Mouse (Mus musculus): ENCODE measurements around the gene Acvr1b. TPM values are rescaled to one million over a fixed set of nuclear protein-coding genes. Genes with fewer than 3 reads are reported as not detected.
A peak's percentile ranks its signal among the peaks of the same experiment; 100 is the strongest.

Acvr1b gene
- polyA plus RNA-seq, 1 experiment = 6.4 TPM

DNA sequence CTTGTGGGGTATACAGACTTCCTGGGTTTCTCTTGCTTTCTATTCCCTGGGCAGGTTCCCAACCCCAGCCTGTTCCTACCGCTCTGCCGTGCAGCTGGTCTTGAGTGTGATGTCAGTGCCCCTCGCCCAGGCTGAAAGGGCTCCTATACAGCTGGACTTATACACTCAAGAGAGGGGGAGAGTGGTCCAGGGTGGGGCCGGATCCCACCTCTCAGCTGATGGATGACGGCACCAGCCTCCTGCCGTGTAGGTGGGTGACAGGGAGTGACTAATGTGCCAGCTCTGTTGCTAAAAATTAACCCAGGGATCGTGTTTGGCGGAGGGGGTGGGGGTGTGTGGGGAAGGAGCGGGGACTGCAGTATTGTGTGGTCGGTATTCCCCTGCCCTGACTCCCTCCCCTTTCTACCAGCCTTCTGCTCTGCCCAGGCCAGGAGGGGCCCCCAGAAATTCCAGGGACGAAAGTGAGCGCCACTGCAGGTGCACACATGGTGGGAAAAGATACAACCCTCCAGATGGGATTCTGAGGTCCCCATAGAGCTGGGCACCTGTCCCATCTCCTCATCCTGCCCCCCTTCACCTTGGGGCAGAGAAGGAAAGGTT, 62.0 kb downstream of the Acvr1b start:
- WGBS = 56% methylated on average over 12 of the region's 12 CpGs
- Histone ChIP-seq H3K4me3 (replicated peaks; ENCODE audit: control insufficient read depth, low read depth, low read length) (no peak overlapping the region), H3K27ac (ENCODE audit: control insufficient read depth, insufficient read depth, low read depth, low read length, poor library complexity) (peak overlapping the region; percentile 61), H3K4me1 (ENCODE audit: control insufficient read depth, insufficient read depth, low read length) (no peaks in the 10 kb centered on the region)
- TF ChIP-seq POLR2A (IDR thresholded peaks at IDR 0.05; ENCODE audit: borderline replicate concordance, control insufficient read depth, low read depth, low read length) (no peak), CTCF (IDR thresholded peaks at IDR 0.05; ENCODE audit: control insufficient read depth, insufficient read depth, low read length) (no peak)

GRCm38 (mm10) chr15:101236878-101237277, 63.0 kb downstream of the Acvr1b start:
- Histone ChIP-seq H3K27ac (ENCODE audit: control insufficient read depth, insufficient read depth, low read depth, low read length, poor library complexity) (no peak overlapping the region), H3K4me3 (replicated peaks; ENCODE audit: control insufficient read depth, low read depth, low read length) (no peak overlapping the region), H3K4me1 (ENCODE audit: control insufficient read depth, insufficient read depth, low read length) (peaks cover 1% of the 10 kb centered on the region)
- 11% methylated on average over 3 of the region's 3 CpGs for WGBS
- TF ChIP-seq POLR2A (IDR thresholded peaks at IDR 0.05; ENCODE audit: borderline replicate concordance, control insufficient read depth, low read depth, low read length) (no peak), CTCF (IDR thresholded peaks at IDR 0.05; ENCODE audit: control insufficient read depth, insufficient read depth, low read length) (peak; percentile 85)

DNA sequence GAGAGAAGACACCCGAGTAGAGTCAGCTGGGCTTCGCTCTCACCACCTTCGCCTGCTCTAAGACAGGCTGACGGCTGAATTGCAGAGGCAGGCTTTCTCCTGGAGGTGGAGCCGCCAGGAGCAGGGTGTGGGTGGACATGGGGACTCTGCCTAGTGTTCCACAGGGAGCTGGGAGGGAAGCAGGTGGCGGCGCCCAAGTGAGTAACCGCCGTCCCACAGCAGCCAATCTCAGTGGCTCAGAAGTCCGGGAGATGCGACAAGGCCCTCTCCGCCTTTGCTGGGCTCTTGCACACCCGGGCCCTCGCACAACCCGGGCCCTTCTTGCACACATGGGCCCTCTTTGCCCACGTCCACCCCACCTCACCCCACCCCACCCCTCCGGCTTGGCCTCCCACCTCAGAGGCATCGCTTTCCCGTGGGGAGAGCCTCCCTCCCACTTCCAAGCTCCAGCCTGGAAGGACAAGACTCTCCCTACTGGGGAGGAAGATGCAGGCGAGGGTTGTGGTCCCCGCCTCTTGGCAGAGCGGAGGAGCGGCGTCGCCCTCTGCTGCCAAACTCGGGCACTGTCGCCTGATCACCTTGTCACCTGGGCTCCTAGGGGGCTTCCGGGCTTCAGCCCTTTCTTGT, 65.1 kb downstream of the Acvr1b start:
- WGBS = 21% methylated on average over 28 of the region's 28 CpGs
- peaks cover 1% of the 10 kb centered on the region for H3K4me1 ChIP-seq (ENCODE audit: control insufficient read depth, insufficient read depth, low read length)
- no peak overlapping the region for H3K4me3 ChIP-seq (replicated peaks; ENCODE audit: control insufficient read depth, low read depth, low read length)
- TF ChIP-seq POLR2A (IDR thresholded peaks at IDR 0.05; ENCODE audit: borderline replicate concordance, control insufficient read depth, low read depth, low read length) = no peak
- peak; percentile 56 for TF ChIP-seq CTCF (IDR thresholded peaks at IDR 0.05; ENCODE audit: control insufficient read depth, insufficient read depth, low read length)
- H3K27ac ChIP-seq (ENCODE audit: control insufficient read depth, insufficient read depth, low read depth, low read length, poor library complexity) = no peak overlapping the region

DNA sequence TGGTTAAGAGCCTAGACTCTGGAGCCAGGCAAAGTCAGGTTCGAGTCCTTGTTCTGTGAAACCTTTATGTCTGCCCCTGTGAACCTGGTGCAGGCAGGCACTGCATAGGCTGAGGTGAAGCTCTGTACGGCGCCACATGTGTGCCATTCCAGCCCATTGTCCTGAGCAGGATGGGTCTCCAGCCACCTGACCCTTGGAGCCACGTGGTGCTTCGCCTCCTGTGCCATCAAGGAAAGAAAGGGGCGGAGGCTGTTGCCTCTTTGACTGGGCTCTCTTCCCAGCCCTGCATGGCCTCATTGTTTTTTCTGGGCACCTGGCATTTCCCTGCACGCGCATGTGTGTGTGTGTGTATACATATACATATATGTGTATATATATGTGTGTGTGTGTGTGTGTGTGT, 66.0 kb downstream of the Acvr1b start:
- no peak overlapping the region for H3K4me3 ChIP-seq (replicated peaks; ENCODE audit: control insufficient read depth, low read depth, low read length)
- WGBS = 74% methylated on average over 8 of the region's 8 CpGs
- H3K27ac ChIP-seq (ENCODE audit: control insufficient read depth, insufficient read depth, low read depth, low read length, poor library complexity) = no peak overlapping the region
- peaks cover 4% of the 10 kb centered on the region for H3K4me1 ChIP-seq (ENCODE audit: control insufficient read depth, insufficient read depth, low read length)
- no peak for TF ChIP-seq POLR2A (IDR thresholded peaks at IDR 0.05; ENCODE audit: borderline replicate concordance, control insufficient read depth, low read depth, low read length)

- TF ChIP-seq CTCF (IDR thresholded peaks at IDR 0.05; ENCODE audit: control insufficient read depth, insufficient read depth, low read length) = peak; percentile 92
- no peak for TF ChIP-seq POLR2A (IDR thresholded peaks at IDR 0.05; ENCODE audit: borderline replicate concordance, control insufficient read depth, low read depth, low read length)
- no peak overlapping the region for H3K27ac ChIP-seq (ENCODE audit: control insufficient read depth, insufficient read depth, low read depth, low read length, poor library complexity)
- under 1% methylated on average over 10 of the region's 10 CpGs for WGBS
- H3K4me1 ChIP-seq (ENCODE audit: control insufficient read depth, insufficient read depth, low read length) = peaks cover 4% of the 10 kb centered on the region
- H3K4me3 ChIP-seq (replicated peaks; ENCODE audit: control insufficient read depth, low read depth, low read length) = no peak overlapping the region
Measured at GRCm38 (mm10) chr15:101240799-101241204, 66.9 kb downstream of the Acvr1b start.

DNA sequence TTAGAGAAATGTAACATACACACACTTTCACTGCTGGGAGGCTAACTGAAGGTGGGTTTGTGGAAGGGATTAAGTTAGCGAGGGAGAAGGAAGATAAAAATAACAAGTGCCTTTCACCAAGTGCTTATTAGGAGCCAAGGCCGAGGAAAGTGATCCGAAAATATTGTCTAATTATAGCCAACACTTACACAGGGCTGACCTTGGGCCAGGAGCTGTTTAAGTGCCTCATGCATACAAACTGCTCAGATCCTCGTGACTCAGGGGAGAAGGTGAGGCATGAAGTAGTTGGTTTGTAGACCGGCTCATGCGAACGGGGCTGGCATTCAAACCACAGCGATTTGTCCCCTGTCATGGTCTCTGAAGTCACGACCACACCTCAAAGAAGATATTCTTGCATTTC, 67.4 kb downstream of the Acvr1b start:
- WGBS = 32% methylated on average over 9 of the region's 9 CpGs
- Histone ChIP-seq H3K4me3 (replicated peaks; ENCODE audit: control insufficient read depth, low read depth, low read length) (no peak overlapping the region), H3K4me1 (ENCODE audit: control insufficient read depth, insufficient read depth, low read length) (peaks cover 4% of the 10 kb centered on the region), H3K27ac (ENCODE audit: control insufficient read depth, insufficient read depth, low read depth, low read length, poor library complexity) (no peak overlapping the region)
- TF ChIP-seq CTCF (IDR thresholded peaks at IDR 0.05; ENCODE audit: control insufficient read depth, insufficient read depth, low read length) = no peak
- TF ChIP-seq POLR2A (IDR thresholded peaks at IDR 0.05; ENCODE audit: borderline replicate concordance, control insufficient read depth, low read depth, low read length) = no peak

DNA sequence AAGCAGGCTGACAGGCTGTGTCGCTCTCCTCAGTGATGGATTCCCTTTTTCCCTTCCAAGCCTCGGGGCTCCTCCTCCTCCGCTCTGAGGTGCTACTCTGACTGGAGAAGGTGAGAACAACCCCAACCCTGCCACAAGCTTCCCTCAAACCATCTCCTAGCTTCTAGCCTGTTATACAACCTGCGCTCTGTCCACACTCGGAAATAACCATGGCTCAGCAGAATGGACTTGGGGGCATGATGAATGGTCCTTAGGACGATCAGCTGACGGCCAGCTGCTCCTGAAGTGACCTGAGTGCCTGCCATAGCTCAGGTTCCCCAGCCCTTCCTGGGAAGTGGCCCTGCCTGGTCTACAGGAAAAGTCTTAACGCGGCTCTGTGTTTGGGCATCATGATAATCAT, 68.0 kb downstream of the Acvr1b start:
- WGBS = 75% methylated on average over 9 of the region's 9 CpGs
- TF ChIP-seq POLR2A (IDR thresholded peaks at IDR 0.05; ENCODE audit: borderline replicate concordance, control insufficient read depth, low read depth, low read length) (no peak), CTCF (IDR thresholded peaks at IDR 0.05; ENCODE audit: control insufficient read depth, insufficient read depth, low read length) (no peak)
- Histone ChIP-seq H3K27ac (ENCODE audit: control insufficient read depth, insufficient read depth, low read depth, low read length, poor library complexity) (no peak overlapping the region), H3K4me3 (replicated peaks; ENCODE audit: control insufficient read depth, low read depth, low read length) (no peak overlapping the region), H3K4me1 (ENCODE audit: control insufficient read depth, insufficient read depth, low read length) (peaks cover 5% of the 10 kb centered on the region)

GRCm38 (mm10) chr15:101242645-101243044, 68.8 kb downstream of the Acvr1b start:
- TF ChIP-seq POLR2A (IDR thresholded peaks at IDR 0.05; ENCODE audit: borderline replicate concordance, control insufficient read depth, low read depth, low read length) (no peak), CTCF (IDR thresholded peaks at IDR 0.05; ENCODE audit: control insufficient read depth, insufficient read depth, low read length) (peak; percentile 19; the same call in 1 of the 2 replicates)
- Histone ChIP-seq H3K4me3 (replicated peaks; ENCODE audit: control insufficient read depth, low read depth, low read length) (no peak overlapping the region), H3K4me1 (ENCODE audit: control insufficient read depth, insufficient read depth, low read length) (peaks cover 7% of the 10 kb centered on the region), H3K27ac (ENCODE audit: control insufficient read depth, insufficient read depth, low read depth, low read length, poor library complexity) (no peak overlapping the region)
- WGBS = 41% methylated on average over 8 of the region's 8 CpGs

Measured in bone marrow, adult 2 months (tissue).